Mouse (Mus musculus) small intestine, adult 2 months (tissue): ENCODE data around the gene Stpg3.

ENCODE experiments used
- CTCF ChIP-seq: fragments of 200-500 bp; IDR thresholded peaks from 2 replicates; pipeline ENCODE4 v1.5.1; 2012; ENCODE audit warnings: low read depth, mild to moderate bottlenecking, control low read depth, inconsistent platforms, low read length, moderate library complexity, mixed read lengths; ENCODE audit not compliant: insufficient replicate concordance, insufficient read length; ENCODE audit errors: extremely low read depth
- POLR2A ChIP-seq: fragments of 200-500 bp; IDR thresholded peaks from 2 replicates; pipeline ENCODE4 v1.6.1; 2012; ENCODE audit warnings: low read depth, mild to moderate bottlenecking, control low read depth, inconsistent platforms, low read length, moderate library complexity

GRCm38 (mm10) chr2:25200631-25201030, 13.8 kb downstream of the Stpg3 start:
- TF ChIP-seq POLR2A = no peak
- no peak for TF ChIP-seq CTCF
